Mouse (Mus musculus): ENCODE measurements at regions not wholly inside any gene's neighbourhood (a gene's known extent, or its start where the extent isn't known, plus 50 kb on each side); places are given as distances from the start of the nearest gene placed in this dataset.

GRCm38 (mm10) chr13:100962811-100963540 lies 129.7 kb upstream of the Slc30a5 start:
- H3K9ac ChIP-seq = no peak overlapping the region
- H3K27ac ChIP-seq (ENCODE audit: low read depth, low read length) = no peak overlapping the region
- no peak overlapping the region for H3K4me3 ChIP-seq (ENCODE audit: low read depth, low read length)
- H3K9me3 ChIP-seq (ENCODE audit: low read length) = no peaks in the 10 kb centered on the region
- no peaks in the 10 kb centered on the region for H3K36me3 ChIP-seq (ENCODE audit: insufficient read depth)
- H3K4me1 ChIP-seq (ENCODE audit: insufficient read depth) = no peaks in the 10 kb centered on the region
- WGBS = 42% methylated on average over 4 of the region's 4 CpGs
- ATAC-seq (peak; percentile 76), DNase-seq (peak; percentile 61)
- TF ChIP-seq CTCF (IDR thresholded peaks at IDR 0.05; ENCODE audit: low read depth) = no peak
- H3K27me3 ChIP-seq (ENCODE audit: insufficient read depth, low read length) = no peaks in the 10 kb centered on the region
- H3K4me2 ChIP-seq (ENCODE audit: low read depth) = no peak overlapping the region

DNA sequence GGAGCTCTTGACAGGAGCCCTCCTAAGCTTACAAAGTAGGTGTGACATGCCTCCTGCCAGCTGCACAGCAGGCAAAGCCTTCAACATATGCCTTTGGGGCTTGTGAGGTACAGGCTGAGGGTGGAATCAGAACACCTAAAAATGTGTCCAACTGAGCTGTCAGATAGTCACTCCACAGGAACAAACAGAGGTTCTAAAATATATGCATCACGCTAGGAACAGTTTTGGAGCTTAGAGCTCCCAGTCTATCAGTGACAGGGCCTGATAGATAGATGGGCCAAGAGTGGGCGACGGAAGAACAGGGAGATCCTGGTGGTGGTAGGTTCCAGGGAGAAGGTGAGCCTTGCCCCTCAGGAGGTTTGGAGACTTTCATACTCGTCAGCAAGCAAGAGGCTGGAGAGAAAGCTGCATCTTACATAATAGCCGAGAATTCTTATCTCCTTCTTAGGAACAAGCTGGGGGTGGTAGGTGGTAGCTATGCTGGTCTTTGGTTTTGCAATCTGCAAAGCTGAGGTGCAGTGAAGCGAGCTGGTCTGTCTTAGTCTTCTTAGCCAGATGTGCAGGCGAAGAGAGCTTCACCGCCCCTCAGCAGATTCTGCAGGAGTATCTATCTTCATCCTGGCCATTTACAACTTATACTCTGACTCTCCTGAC lies 121.5 kb upstream of the Slc30a5 start:
- Histone ChIP-seq H3K27me3 (ENCODE audit: insufficient read depth, low read length) (no peaks in the 10 kb centered on the region), H3K4me2 (ENCODE audit: low read depth) (no peak overlapping the region), H3K36me3 (ENCODE audit: insufficient read depth) (no peaks in the 10 kb centered on the region), H3K27ac (ENCODE audit: low read depth, low read length) (no peak overlapping the region), H3K9me3 (ENCODE audit: low read length) (no peaks in the 10 kb centered on the region), H3K9ac (no peak overlapping the region), H3K4me1 (ENCODE audit: insufficient read depth) (no peaks in the 10 kb centered on the region), H3K4me3 (ENCODE audit: low read depth, low read length) (no peak overlapping the region)
- no peak for ATAC-seq
- DNase-seq = no peak
- no peak for TF ChIP-seq CTCF (IDR thresholded peaks at IDR 0.05; ENCODE audit: low read depth)
- WGBS = 87% methylated on average over 8 of the region's 8 CpGs

DNA sequence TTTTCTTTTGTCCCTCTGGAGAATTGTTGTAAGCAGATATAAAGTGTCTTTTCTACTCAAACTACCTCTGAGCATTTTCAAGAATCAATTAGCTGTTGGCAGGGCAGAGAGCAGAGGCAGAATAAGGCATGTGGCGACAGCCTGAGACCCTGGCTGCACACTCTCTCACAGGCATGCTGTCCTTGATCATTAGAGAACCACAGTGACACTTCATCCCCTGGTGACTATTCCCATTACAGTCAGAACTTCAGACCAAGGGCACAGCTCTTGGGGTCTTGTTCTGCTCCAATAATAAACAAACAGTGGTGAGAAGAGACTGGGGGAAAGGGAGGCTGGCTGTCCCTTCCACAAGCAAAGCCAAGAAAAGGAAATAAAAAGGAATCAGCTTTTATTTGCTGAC lies 120.9 kb upstream of the Slc30a5 start:
- Histone ChIP-seq H3K4me2 (ENCODE audit: low read depth) (no peak overlapping the region), H3K9ac (no peak overlapping the region), H3K27ac (ENCODE audit: low read depth, low read length) (no peak overlapping the region), H3K36me3 (ENCODE audit: insufficient read depth) (no peaks in the 10 kb centered on the region), H3K4me1 (ENCODE audit: insufficient read depth) (no peaks in the 10 kb centered on the region), H3K9me3 (ENCODE audit: low read length) (no peaks in the 10 kb centered on the region), H3K4me3 (ENCODE audit: low read depth, low read length) (no peak overlapping the region), H3K27me3 (ENCODE audit: insufficient read depth, low read length) (no peaks in the 10 kb centered on the region)
- no peak for TF ChIP-seq CTCF (IDR thresholded peaks at IDR 0.05; ENCODE audit: low read depth)
- DNase-seq (no peak), ATAC-seq (no peak)
- WGBS = 22% methylated on average over 1 of the region's 1 CpGs

- no peak for TF ChIP-seq CTCF (IDR thresholded peaks at IDR 0.05; ENCODE audit: low read depth)
- DNase-seq (no peak), ATAC-seq (no peak)
- Histone ChIP-seq H3K4me3 (ENCODE audit: low read depth, low read length) (no peak overlapping the region), H3K36me3 (ENCODE audit: insufficient read depth) (no peaks in the 10 kb centered on the region), H3K27ac (ENCODE audit: low read depth, low read length) (no peak overlapping the region), H3K4me1 (ENCODE audit: insufficient read depth) (no peaks in the 10 kb centered on the region), H3K9me3 (ENCODE audit: low read length) (no peaks in the 10 kb centered on the region), H3K4me2 (ENCODE audit: low read depth) (no peak overlapping the region), H3K27me3 (ENCODE audit: insufficient read depth, low read length) (no peaks in the 10 kb centered on the region), H3K9ac (no peak overlapping the region)
- 88% methylated on average over 1 of the region's 1 CpGs for WGBS
Measured at GRCm38 (mm10) chr13:100951185-100951508, 117.9 kb upstream of the Slc30a5 start.

DNA sequence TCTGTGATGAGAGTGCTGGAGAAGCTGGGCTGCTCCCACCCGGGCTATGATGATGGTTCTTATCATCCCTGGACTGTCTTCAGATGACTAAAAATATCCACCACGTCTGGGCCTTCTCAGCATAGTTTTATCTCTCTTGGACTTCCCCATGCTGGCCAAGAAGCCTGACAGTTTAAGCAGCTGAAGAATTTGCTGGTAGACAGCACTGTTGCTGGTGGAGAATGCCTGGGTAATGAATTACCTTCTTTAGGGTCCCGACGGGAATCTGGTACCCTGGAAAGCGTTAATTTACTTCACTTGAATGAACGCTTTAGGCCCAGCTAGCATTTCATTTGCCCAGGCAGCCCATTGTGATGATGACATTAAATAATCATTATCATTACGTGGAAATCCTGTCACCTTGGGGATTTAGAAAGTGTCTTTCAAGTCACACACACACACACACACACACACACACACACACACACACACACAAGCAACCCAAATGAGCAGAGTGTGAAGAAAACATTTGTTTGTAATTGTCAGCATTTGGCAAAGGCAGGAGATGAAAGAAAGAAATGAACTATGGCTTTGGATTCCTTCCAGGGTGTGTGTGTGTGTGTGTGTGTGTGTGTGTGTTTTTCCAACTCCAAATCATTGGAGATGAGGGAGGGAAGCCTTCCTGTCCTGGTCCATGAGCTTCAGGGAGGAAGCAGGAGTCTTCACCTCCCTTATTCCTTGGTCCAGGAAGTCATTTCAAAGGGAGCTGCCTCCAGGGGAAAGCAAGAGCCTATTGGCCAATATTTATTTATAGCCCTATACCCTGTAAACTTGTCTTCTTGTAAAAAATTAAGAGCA lies 117.3 kb upstream of the Slc30a5 start:
- Histone ChIP-seq H3K9me3 (ENCODE audit: low read length) (no peaks in the 10 kb centered on the region), H3K4me3 (ENCODE audit: low read depth, low read length) (no peak overlapping the region), H3K4me2 (ENCODE audit: low read depth) (no peak overlapping the region), H3K9ac (no peak overlapping the region), H3K27me3 (ENCODE audit: insufficient read depth, low read length) (no peaks in the 10 kb centered on the region), H3K4me1 (ENCODE audit: insufficient read depth) (no peaks in the 10 kb centered on the region), H3K36me3 (ENCODE audit: insufficient read depth) (no peaks in the 10 kb centered on the region), H3K27ac (ENCODE audit: low read depth, low read length) (no peak overlapping the region)
- 22% methylated on average over 7 of the region's 7 CpGs for WGBS
- DNase-seq (peak; percentile 16), ATAC-seq (no peak)
- no peak for TF ChIP-seq CTCF (IDR thresholded peaks at IDR 0.05; ENCODE audit: low read depth)

GRCm38 (mm10) chr13:100943206-100943848 lies 110.1 kb upstream of the Slc30a5 start:
- no peaks in the 10 kb centered on the region for H3K4me1 ChIP-seq (ENCODE audit: insufficient read depth)
- no peak for TF ChIP-seq CTCF (IDR thresholded peaks at IDR 0.05; ENCODE audit: low read depth)
- no peaks in the 10 kb centered on the region for H3K36me3 ChIP-seq (ENCODE audit: insufficient read depth)
- ATAC-seq (no peak), DNase-seq (no peak)
- no peak overlapping the region for H3K4me3 ChIP-seq (ENCODE audit: low read depth, low read length)
- no peak overlapping the region for H3K9ac ChIP-seq
- no peak overlapping the region for H3K27ac ChIP-seq (ENCODE audit: low read depth, low read length)
- no peaks in the 10 kb centered on the region for H3K9me3 ChIP-seq (ENCODE audit: low read length)
- H3K4me2 ChIP-seq (ENCODE audit: low read depth) = no peak overlapping the region
- no peaks in the 10 kb centered on the region for H3K27me3 ChIP-seq (ENCODE audit: insufficient read depth, low read length)
- 42% methylated on average over 5 of the region's 5 CpGs for WGBS

All from forebrain, postnatal 0 days (tissue).